Mouse (Mus musculus) E14TG2a.4 (cell line): ENCODE results near the gene Wdr47.

ENCODE experiments used
- CTCF ChIP-seq: conservative IDR thresholded peaks from 2 replicates; pipeline ENCODE4 v1.5.1; 2014; ENCODE audit warnings: low read length
- NANOG ChIP-seq: IDR thresholded peaks from 2 replicates; pipeline ENCODE4 v1.6.1; 2014; ENCODE audit warnings: borderline replicate concordance, low read length, mixed read lengths

- TF ChIP-seq CTCF (no peak), NANOG (no peak)
These were observed 17.1 kb upstream of the Wdr47 start for GRCm38 (mm10) chr3:108574018-108574417.
